Mouse (Mus musculus) embryonic facial prominence, embryonic 13.5 days (tissue): ENCODE measurements around the gene Slc5a3. TPM values are rescaled to one million over a fixed set of nuclear protein-coding genes. Genes with fewer than 3 reads are reported as not detected.

Experiments used
- ATAC-seq: fragments of 200-750 bp; cut with Nextera tagmentation; 2 replicates; pipeline ENCODE4 v1.8.0; 2017; ENCODE audit warnings: low read depth; ENCODE audit not compliant: insufficient number of reproducible peaks, insufficient read depth, low FRiP score, low TSS enrichment
- H3K27ac ChIP-seq: fragments of 300-500 bp; sonication (generic); 2 replicates; pipeline ENCODE4 v1.5.1; 2015; ENCODE audit warnings: moderate library complexity, mild to moderate bottlenecking, inconsistent platforms
- H3K27me3 ChIP-seq: fragments of 300-500 bp; sonication (generic); 2 replicates; pipeline ENCODE4 v1.6.1; 2015; ENCODE audit warnings: mild to moderate bottlenecking, inconsistent platforms
- H3K36me3 ChIP-seq: fragments of 300-500 bp; sonication (generic); 2 replicates; pipeline ENCODE4 v1.6.1; 2015; ENCODE audit warnings: mild to moderate bottlenecking, inconsistent platforms
- H3K4me1 ChIP-seq: fragments of 300-500 bp; sonication (generic); 2 replicates; pipeline ENCODE4 v1.6.1; 2015; ENCODE audit warnings: inconsistent platforms
- H3K4me2 ChIP-seq: fragments of 300-500 bp; sonication (generic); 2 replicates; pipeline ENCODE4 v1.6.1; 2015; ENCODE audit warnings: moderate library complexity, mild to moderate bottlenecking, inconsistent platforms
- H3K4me3 ChIP-seq: fragments of 300-500 bp; sonication (generic); 2 replicates; pipeline ENCODE4 v1.5.1; 2015; ENCODE audit warnings: mild to moderate bottlenecking, inconsistent platforms
- H3K9ac ChIP-seq: fragments of 300-500 bp; sonication (generic); 2 replicates; pipeline ENCODE4 v1.6.1; 2015; ENCODE audit warnings: mild to moderate bottlenecking, inconsistent platforms
- H3K9me3 ChIP-seq: fragments of 300-500 bp; sonication (generic); 2 replicates; pipeline ENCODE4 v1.6.1; 2016; ENCODE audit warnings: inconsistent platforms
- WGBS: fragments of 180-500 bp; shearing (Covaris S2); methylation state at CpG from one replicate; pipeline ENCODE4 v1.1.7; 2015; ENCODE audit warnings: mixed read lengths; 5-methylcytosine and 5-hydroxymethylcytosine counted together
- polyA plus RNA-seq: library from polyadenylated mRNA; unstranded; fragments of >200 nt; fragmentation: Nextera tagmentation; extraction: Ambion mirVana; gene quantifications from 2 replicates; pipeline ENCODE4 v1.2.1, GENCODE M21; 2015

The Slc5a3 gene
- polyA plus RNA-seq, 1 experiment from 2014 or later = 7.8 TPM

DNA sequence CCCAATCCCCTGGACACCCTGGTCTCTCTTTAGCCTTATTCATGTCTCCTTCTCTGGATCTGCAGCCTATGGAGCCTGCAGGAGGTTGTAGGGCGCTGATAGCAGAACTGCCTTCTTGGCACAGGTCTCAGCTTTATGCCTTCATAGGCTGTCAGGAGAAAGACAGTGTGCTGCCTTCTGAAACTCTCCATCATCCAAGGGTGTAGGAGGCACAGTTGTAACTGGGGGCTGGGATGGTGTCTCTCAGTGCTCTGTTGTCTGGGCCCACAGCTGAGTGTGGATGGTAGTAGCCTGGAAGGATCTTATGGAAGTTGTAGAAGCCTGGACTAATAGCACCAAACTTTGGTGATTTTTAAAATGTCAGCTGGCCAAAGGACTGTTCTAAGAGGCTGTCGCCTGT, 46.8 kb downstream of the Slc5a3 start:
- Histone ChIP-seq H3K27me3 (no peaks in the 10 kb centered on the region), H3K9ac (no peak overlapping the region; the same call in 1 of the 2 replicates), H3K4me1 (peaks cover 25% of the 10 kb centered on the region), H3K36me3 (peaks cover 6% of the 10 kb centered on the region; the same call in 1 of the 2 replicates), H3K4me3 (no peak overlapping the region), H3K9me3 (no peaks in the 10 kb centered on the region), H3K4me2 (no peak overlapping the region), H3K27ac (no peak overlapping the region)
- ATAC-seq = no peak
- 90% methylated on average over 2 of the region's 2 CpGs for WGBS

DNA sequence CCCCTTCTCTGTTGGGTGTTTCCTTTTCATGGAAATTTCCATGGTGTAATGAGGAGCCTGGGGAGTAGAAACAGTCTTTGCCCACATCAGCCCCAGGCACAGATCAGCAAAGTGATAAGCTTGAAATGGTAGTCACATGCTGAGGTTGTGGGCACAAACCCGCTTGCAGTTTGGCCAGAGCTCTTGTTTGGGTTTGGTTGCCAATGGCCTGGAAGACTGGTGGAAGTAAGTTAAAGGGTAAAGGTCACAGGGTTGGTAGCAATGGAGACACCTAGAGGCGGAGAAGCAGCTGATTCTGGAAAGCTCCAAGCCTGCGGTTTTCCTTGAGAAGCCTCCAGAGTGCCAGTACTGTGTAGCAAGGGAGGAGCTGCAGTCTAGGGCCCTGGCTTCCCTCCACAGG, 47.5 kb downstream of the Slc5a3 start:
- no peaks in the 10 kb centered on the region for H3K27me3 ChIP-seq
- peaks cover 6% of the 10 kb centered on the region; the same call in 1 of the 2 replicates for H3K36me3 ChIP-seq
- H3K4me1 ChIP-seq = peaks cover 22% of the 10 kb centered on the region
- no peak overlapping the region for H3K9ac ChIP-seq
- H3K9me3 ChIP-seq = no peaks in the 10 kb centered on the region
- H3K4me2 ChIP-seq = no peak overlapping the region
- no peak overlapping the region for H3K27ac ChIP-seq
- H3K4me3 ChIP-seq = no peak overlapping the region
- 55% methylated on average over 3 of the region's 3 CpGs for WGBS
- no peak for ATAC-seq

DNA sequence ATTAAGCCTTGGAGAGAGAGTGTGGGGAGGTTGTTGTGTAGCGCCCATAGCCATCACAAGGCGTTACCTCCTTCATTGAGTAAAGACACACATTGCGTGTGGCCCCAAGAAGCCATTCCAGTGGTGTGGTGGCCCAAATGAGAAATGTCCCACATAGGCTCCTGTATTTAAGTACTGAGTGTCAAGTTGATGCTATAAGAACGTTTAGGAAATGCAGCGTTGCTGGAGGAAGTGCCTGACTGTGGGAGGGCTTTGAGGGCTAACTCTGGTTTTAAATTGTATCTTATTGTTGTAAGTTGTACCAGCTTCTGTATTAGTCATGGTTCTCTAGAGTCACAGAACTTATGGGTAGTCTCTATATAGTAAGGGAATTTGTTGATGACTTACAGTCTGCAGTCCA, 49.2 kb downstream of the Slc5a3 start:
- Histone ChIP-seq H3K36me3 (peaks cover 6% of the 10 kb centered on the region), H3K9me3 (no peaks in the 10 kb centered on the region), H3K4me2 (no peak overlapping the region), H3K9ac (no peak overlapping the region), H3K27me3 (no peaks in the 10 kb centered on the region), H3K27ac (no peak overlapping the region), H3K4me1 (peaks cover 19% of the 10 kb centered on the region), H3K4me3 (no peak overlapping the region)
- no peak for ATAC-seq
- WGBS = 89% methylated on average over 5 of the region's 5 CpGs

DNA sequence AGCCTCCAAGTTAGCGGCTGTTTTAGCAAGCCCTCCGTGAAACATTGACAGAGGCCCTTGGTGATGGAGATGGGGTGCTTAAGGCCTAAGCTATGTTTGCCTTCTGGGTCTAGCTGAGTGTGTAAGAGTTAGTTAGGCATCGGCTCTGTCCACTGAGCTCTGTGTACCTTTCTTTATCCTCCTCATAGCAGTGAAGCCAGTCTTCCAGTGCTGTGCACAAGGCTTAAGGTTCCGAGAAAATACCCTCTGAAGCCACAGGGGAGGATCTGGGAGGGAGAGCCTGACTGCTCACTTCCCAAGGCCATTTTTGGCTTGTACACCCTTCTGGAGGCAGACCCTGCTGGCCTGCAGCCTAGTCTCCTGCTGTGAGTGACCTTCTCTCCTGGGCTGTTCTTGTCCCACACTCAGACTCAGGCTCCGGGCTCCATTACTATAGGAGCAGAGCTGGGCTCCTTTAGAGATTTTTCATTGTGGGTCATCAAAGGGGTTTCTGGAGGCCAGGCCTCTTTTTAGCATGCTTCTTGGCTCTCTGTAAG, 56.7 kb downstream of the Slc5a3 start:
- Histone ChIP-seq H3K4me2 (no peak overlapping the region), H3K27ac (no peak overlapping the region; the same call in 1 of the 2 replicates), H3K27me3 (no peaks in the 10 kb centered on the region), H3K4me3 (no peak overlapping the region), H3K36me3 (peaks cover 15% of the 10 kb centered on the region), H3K9me3 (no peaks in the 10 kb centered on the region), H3K9ac (no peak overlapping the region), H3K4me1 (peaks cover 19% of the 10 kb centered on the region)
- no peak for ATAC-seq
- 79% methylated on average over 5 of the region's 5 CpGs for WGBS

DNA sequence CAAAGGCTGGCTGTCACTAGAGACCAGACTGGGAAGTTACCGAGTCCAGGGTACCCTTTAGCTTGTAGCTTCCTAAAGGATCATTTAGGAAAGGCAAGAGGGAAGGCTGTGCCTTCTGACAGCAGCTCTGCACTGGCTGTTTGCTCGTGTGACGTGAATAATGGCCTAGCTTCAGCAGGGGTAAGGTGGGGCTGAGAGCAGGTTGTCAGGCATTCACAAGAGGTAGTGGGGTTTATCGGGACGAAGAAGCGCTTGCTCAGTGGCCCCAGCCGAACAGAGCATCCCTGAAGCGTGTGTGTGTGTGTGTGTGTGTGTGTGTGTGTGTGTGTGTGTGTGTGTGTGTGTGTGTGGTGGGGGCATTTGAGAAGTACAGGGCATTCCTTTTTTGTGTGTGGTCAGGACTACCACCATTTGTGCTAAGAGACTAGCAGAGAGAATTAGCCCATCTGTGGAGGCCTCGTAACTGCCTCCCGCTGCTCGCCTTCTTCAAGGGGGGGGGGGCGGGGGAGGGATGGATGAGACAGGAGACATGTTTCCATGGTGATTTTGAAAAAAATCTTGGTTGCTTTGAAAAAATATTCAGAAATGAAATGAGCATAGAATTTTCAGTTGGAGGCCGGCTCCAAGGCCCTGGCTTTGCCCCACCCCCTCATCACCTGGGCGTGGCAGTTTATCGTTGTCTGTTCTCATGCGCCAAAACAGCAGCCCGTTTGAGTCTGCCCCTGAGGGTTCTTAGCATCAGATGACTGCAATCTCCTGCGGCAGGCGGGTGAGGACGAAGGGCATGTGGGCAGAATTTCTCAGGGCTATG, 57.7 kb downstream of the Slc5a3 start:
- 33% methylated on average over 20 of the region's 20 CpGs for WGBS
- Histone ChIP-seq H3K27ac (no peak overlapping the region), H3K27me3 (no peaks in the 10 kb centered on the region), H3K4me3 (peak overlapping the region; percentile 20; the same call in 1 of the 2 replicates), H3K4me1 (peaks cover 19% of the 10 kb centered on the region), H3K9ac (0 out of 2 replicates have a peak overlapping the region, but pooled peaks have one; percentile 49), H3K4me2 (peak overlapping the region; percentile 53), H3K9me3 (no peaks in the 10 kb centered on the region), H3K36me3 (peaks cover 15% of the 10 kb centered on the region)
- no peak for ATAC-seq

DNA sequence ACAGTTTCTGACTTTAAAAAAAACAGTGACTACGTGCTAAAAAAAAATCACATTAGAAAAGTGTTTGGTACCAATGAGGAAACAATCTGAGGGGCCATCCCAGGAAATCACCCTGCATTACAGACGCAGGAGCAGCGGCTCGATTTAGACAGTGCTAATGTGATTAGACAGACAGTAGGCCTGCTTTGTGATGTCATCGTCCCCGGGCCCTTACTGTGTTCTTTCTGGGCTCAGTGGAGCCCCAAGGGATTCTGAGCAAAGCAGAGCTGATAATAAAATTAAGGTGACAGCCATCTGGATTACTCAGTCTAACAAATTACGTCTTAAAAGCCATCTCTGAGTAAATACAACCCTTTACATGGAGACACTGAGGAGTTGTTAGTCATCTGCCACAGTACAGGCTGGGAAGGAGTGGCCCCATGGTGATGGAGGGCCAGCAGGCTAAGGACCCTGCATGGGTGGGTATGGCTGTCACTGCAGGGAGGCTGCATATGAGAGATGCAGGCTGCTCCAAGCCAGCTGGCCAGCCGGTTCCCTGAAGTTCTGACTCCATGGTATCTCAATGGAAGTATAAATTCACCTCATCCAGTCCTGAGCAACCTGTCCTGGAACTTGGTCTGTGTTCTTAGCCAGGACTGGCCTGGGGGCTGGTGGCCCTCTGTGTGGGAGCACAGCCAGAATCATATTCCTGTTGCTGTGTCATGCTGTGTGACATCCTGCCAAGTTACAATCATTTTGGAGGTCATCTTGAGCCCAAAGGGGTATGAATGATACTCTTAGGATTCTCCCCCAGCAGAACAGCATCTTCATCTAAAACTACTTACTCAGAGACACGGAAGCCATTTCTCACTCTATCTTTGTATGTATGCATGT, 59.5 kb downstream of the Slc5a3 start:
- WGBS = 55% methylated on average over 9 of the region's 9 CpGs
- H3K27me3 ChIP-seq = no peaks in the 10 kb centered on the region
- no peak overlapping the region for H3K4me3 ChIP-seq
- no peak overlapping the region for H3K9ac ChIP-seq
- H3K9me3 ChIP-seq = no peaks in the 10 kb centered on the region
- no peak for ATAC-seq
- peaks cover 19% of the 10 kb centered on the region for H3K4me1 ChIP-seq
- no peak overlapping the region for H3K4me2 ChIP-seq
- H3K36me3 ChIP-seq = peaks cover 6% of the 10 kb centered on the region
- no peak overlapping the region for H3K27ac ChIP-seq

DNA sequence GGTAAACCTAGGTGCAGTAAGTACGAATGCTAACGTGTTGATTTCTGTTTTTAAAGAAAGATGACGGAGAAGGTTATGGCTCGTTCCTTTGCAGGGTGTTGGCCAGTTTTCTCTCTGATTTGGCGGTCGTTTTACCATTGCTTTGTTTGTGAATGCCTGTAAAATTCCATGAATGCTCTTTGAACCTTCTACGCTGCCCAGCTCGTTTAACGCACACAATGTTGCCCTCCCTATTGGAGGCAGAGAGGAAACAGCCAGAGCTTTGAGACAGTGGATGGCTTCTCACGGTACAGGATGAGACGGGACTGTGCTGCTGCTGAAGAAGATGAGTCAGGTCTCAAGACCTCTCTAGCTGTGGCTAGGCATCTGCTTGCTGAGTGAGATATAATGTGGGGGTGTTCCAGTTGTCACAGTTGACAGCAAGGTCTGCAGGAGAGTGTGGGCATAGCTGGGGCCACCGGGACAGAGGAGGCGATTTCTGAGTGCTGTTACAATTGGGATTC, 60.9 kb downstream of the Slc5a3 start:
- Histone ChIP-seq H3K9me3 (no peaks in the 10 kb centered on the region), H3K4me1 (peaks cover 19% of the 10 kb centered on the region), H3K27ac (no peak overlapping the region), H3K4me3 (no peak overlapping the region), H3K4me2 (no peak overlapping the region), H3K27me3 (no peaks in the 10 kb centered on the region), H3K36me3 (no peaks in the 10 kb centered on the region), H3K9ac (no peak overlapping the region)
- WGBS = 70% methylated on average over 13 of the region's 13 CpGs
- ATAC-seq = no peak

DNA sequence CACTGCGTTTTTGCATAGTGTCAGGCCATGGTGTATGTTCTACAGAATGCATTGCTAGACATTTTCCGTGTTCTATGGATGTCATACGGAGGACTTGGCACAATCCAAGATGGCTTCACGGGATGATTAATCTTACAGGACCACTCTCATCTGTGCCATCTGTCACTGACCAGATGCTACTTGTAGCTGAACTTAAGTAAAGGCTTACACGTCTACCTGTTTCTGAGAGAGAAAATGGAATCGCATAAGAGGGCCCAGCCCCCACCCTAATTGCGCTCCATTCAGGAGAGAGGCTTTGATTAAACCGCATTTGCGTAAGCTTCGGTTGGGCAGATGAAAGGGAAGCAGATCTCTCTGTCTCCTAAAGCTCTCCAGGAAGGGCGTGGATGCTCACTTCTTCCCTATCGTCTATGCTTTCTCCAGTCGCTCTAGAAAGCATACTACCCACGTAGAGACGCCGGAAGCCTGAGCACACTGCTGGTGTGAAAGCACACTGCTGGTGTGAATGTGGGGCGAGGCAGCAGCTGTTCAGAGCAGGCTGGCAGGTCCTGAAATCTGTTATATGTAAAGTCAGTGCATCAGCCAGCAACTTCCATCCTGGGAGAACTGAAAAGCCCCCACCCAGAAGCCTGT, 62.9 kb downstream of the Slc5a3 start:
- WGBS = 71% methylated on average over 17 of the region's 17 CpGs
- Histone ChIP-seq H3K4me3 (no peak overlapping the region), H3K36me3 (no peaks in the 10 kb centered on the region), H3K9ac (no peak overlapping the region), H3K4me2 (no peak overlapping the region), H3K4me1 (peaks cover 10% of the 10 kb centered on the region), H3K27ac (no peak overlapping the region), H3K27me3 (no peaks in the 10 kb centered on the region), H3K9me3 (peaks cover 7% of the 10 kb centered on the region)
- ATAC-seq = no peak

DNA sequence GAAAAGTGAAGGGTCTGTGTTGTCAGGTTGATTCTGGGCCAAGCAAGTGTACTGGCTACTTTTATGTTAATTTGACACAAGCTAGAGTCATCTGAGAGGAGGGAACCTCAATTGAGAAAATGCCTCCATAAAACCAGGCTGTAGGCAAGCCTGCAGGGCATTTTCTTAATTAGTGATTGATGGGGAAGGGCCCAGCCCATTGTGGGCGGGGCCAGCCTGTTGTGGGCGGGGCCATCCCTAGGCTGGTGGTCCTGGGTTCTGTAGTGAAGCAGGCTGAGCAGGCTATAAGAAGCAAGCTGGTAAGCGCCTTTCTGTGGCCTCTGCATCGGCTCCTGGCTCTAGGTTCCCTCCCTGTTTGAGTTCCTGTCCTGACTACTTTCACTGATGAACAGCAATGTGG, 69.1 kb downstream of the Slc5a3 start:
- H3K4me1 ChIP-seq = no peaks in the 10 kb centered on the region
- no peak overlapping the region for H3K4me2 ChIP-seq
- peaks cover 7% of the 10 kb centered on the region for H3K9me3 ChIP-seq
- WGBS = 59% methylated on average over 4 of the region's 4 CpGs
- no peaks in the 10 kb centered on the region for H3K36me3 ChIP-seq
- no peaks in the 10 kb centered on the region for H3K27me3 ChIP-seq
- H3K27ac ChIP-seq = no peak overlapping the region
- no peak overlapping the region for H3K4me3 ChIP-seq
- no peak overlapping the region for H3K9ac ChIP-seq
- ATAC-seq = no peak

DNA sequence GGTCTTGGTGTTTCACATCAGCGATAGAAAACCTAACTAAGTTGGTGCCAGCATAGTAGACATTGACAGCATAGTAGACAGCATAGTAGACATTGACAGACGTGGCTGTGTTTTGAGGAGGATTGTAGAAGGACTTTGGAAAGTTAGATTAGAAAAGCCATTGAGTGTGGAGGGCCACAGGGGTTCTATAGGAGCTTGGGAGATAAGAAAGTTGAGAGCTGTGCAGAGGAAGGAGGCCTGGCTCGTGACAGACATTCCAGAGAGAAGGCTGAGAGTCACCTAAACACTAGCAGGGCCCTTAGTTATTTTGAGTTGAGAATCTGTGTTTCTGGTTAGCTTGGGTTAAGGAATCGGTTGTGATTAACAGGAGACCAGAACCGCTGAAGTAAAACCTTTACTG, 69.5 kb downstream of the Slc5a3 start:
- Histone ChIP-seq H3K36me3 (no peaks in the 10 kb centered on the region), H3K27ac (no peak overlapping the region), H3K27me3 (no peaks in the 10 kb centered on the region), H3K4me1 (no peaks in the 10 kb centered on the region), H3K4me2 (no peak overlapping the region), H3K9ac (no peak overlapping the region), H3K4me3 (no peak overlapping the region), H3K9me3 (peaks cover 7% of the 10 kb centered on the region)
- ATAC-seq = no peak
- WGBS = 85% methylated on average over 5 of the region's 5 CpGs

DNA sequence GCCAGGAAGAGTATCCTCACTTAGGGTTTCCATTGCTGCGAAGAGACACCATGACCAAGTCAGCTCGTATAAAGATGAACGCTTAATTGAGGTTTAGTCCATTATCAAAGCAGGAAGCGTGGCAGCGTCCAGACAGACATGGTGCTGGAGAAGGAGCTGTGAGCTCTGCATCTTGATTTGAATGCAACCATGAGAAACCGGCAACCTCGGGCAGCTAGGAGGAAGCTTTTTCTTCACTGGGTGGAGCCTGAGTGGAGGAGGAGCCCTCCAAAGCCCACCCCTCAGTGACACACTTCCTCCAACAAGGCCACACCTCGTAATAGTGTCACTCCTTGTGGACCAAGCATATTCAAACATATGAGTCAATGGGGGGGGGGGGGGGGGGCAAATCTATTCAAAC, 71.7 kb downstream of the Slc5a3 start:
- Histone ChIP-seq H3K9ac (no peak overlapping the region), H3K4me2 (no peak overlapping the region), H3K27ac (no peak overlapping the region), H3K4me1 (peaks cover 5% of the 10 kb centered on the region; the same call in 1 of the 2 replicates), H3K4me3 (no peak overlapping the region), H3K27me3 (no peaks in the 10 kb centered on the region), H3K9me3 (peaks cover under 1% of the 10 kb centered on the region; the same call in 1 of the 2 replicates), H3K36me3 (no peaks in the 10 kb centered on the region)
- 92% methylated on average over 8 of the region's 8 CpGs for WGBS
- no peak for ATAC-seq
